Mouse (Mus musculus): ENCODE results near the gene Usp1. TPM values are rescaled to one million over a fixed set of nuclear protein-coding genes. Genes with fewer than 3 reads are reported as not detected.

The Usp1 gene
- polyA plus RNA-seq, 1 experiment from 2014 or later, result 44.3 TPM

DNA sequence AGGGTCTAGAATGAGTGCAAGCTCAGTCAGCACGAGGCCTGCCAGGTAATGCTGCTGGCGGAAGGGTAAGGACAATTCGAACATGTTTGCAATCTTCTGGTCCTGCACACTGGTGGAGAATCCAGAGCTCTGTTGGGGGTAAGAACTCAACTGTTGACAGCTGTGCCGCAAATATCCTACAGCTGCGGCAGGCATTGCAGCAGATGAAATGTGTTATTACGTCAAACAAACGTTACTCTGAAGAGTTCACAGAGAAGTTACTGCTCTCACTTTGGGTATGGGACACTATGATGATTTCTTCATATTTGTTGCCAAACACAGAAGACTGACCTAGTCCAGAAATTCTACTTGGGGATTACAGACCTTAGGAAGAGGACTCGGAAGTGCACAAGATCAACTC is 61.1 kb downstream of the Usp1 start:
- H3K4me1 ChIP-seq, result no peaks in the 10 kb centered on the region
- no peak overlapping the region for H3K9ac ChIP-seq
- no peak for ATAC-seq (ENCODE audit: extremely low read depth, insufficient number of reproducible peaks, low FRiP score, low TSS enrichment)
- H3K27ac ChIP-seq (replicated peaks), result no peak overlapping the region
- 86% methylated on average over 8 of the region's 8 CpGs for WGBS
- no peaks in the 10 kb centered on the region for H3K9me3 ChIP-seq
- H3K4me3 ChIP-seq, result no peak overlapping the region
- H3K4me2 ChIP-seq, result no peak overlapping the region
- no peaks in the 10 kb centered on the region for H3K27me3 ChIP-seq (replicated peaks)
- H3K36me3 ChIP-seq, result peaks cover 60% of the 10 kb centered on the region

Other genes with a start within 250 kb of the Usp1 start
- 0.14 and 0.24 TPM in 2 replicates for gene L1td1, start 197.1 kb upstream of the Usp1 start, polyA plus RNA-seq (2015; fragmentation: Nextera tagmentation; extraction: Ambion mirVana)
- 0.57 and 0.70 TPM in 2 replicates for gene Kank4, start 106.3 kb upstream of the Usp1 start, polyA plus RNA-seq (2015; fragmentation: Nextera tagmentation; extraction: Ambion mirVana)
- gene I0C0044D17Rik, start 100.0 kb upstream of the Usp1 start, polyA plus RNA-seq (2015; fragmentation: Nextera tagmentation; extraction: Ambion mirVana), result not detected in 2 replicates
- 0.66 and 1.6 TPM in 2 replicates for gene Angptl3, start 107.1 kb downstream of the Usp1 start, polyA plus RNA-seq (2015; fragmentation: Nextera tagmentation; extraction: Ambion mirVana)
- gene Dock7, start 197.1 kb downstream of the Usp1 start, polyA plus RNA-seq (2015; fragmentation: Nextera tagmentation; extraction: Ambion mirVana), result 23.1 and 24.5 TPM in 2 replicates